In the genomic region with DNA sequence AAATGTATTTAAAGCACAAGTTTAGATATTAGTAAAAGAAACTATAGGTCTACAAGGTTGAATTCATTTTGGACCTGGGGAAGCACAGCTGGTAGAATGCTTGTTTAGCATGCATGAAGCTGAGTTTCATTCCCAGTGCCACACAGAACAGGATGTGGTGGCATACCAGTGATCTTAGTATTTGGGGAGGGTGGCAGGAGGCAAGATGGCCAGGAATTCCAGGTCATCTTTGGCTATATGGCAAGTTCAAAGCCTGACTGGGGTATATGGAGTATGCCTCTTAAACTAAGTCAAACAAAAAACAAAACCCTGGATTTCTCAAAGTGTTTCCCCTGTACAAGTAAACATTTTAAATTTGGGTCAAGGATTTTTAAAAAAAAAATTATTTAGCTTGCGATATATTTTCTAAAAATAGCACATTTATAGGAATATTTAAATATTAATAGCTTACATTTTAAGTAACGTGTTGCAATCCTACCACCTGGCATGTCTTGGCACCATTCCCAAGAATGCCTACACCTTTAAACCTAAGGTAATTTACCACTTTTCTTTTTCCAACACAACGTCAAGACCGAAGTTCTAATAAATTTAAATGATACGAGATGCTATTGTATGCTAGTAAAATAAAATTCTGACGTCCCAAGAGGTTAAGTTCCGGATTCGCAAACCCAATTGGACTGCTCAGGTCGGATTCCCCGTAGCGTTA, we compare ENCODE assay signal across 8 mouse cellular contexts. TPM values are rescaled to one million over a fixed set of nuclear protein-coding genes. Genes with fewer than 3 reads are reported as not detected.
DNase-seq lines count a peak whose midpoint lies in the region; ATAC-seq lines count a peak whose summit lies in the region.

No protein-coding gene starts in this region.

- DNase-seq in cerebellum, adult 8-10 months: peak; percentile 36
- no peak for DNase-seq in liver, embryonic 11.5 days (ENCODE audit: low spot score)
- no peak for DNase-seq in natural killer cell, adult 2 months (ENCODE audit: low spot score in 2 of 2)
- no peak for DNase-seq in right cerebral cortex, postnatal 36 days (ENCODE audit: low spot score in 2 of 2)
- no peak for DNase-seq in MN1 (ENCODE audit: low spot score)

- peaks cover 16% of the 10 kb centered on the region for H3K9me3 ChIP-seq in megakaryocyte, embryonic 14.5 days
- H3K9me3 ChIP-seq in heart, embryonic 16.5 days (replicated peaks; ENCODE audit: control insufficient read depth, low read length): peaks cover 9% of the 10 kb centered on the region; the same call in 1 of the 2 replicates
- no peaks in the 10 kb centered on the region for H3K9me3 ChIP-seq in liver, embryonic 11.5 days (ENCODE audit: control insufficient read depth, low read length)

- H3K4me3 ChIP-seq in megakaryocyte, embryonic 14.5 days (replicated peaks): peak overlapping the region; percentile 98
- peak overlapping the region; percentile 77 for H3K4me3 ChIP-seq in heart, embryonic 16.5 days (ENCODE audit: low read length)
- peak overlapping the region; percentile 97 for H3K4me3 ChIP-seq in liver, embryonic 11.5 days (ENCODE audit: low read depth, low read length)

- ATAC-seq in megakaryocyte, adult 5-6 weeks (ENCODE audit: poor library complexity, severe bottlenecking): no peak
- ATAC-seq in heart, embryonic 16.5 days (replicated peaks; ENCODE audit: extremely low read depth, insufficient read depth, low FRiP score): no peak
- no peak for ATAC-seq in liver, embryonic 11.5 days (replicated peaks; ENCODE audit: low FRiP score)

- 4% methylated on average over 11 of the region's 11 CpGs for WGBS in heart, embryonic 16.5 days
- 9% methylated on average over 11 of the region's 11 CpGs for WGBS in liver, embryonic 11.5 days

- no peaks in the 10 kb centered on the region for H3K27me3 ChIP-seq in megakaryocyte, embryonic 14.5 days (replicated peaks)
- H3K27me3 ChIP-seq in heart, embryonic 16.5 days (ENCODE audit: control insufficient read depth, insufficient read depth, low read length): no peaks in the 10 kb centered on the region
- no peaks in the 10 kb centered on the region for H3K27me3 ChIP-seq in liver, embryonic 11.5 days (replicated peaks; ENCODE audit: control insufficient read depth, insufficient read depth, low read length)

- peaks cover 7% of the 10 kb centered on the region for H3K36me3 ChIP-seq in megakaryocyte, embryonic 14.5 days (replicated peaks; ENCODE audit: low read length)
- H3K36me3 ChIP-seq in heart, embryonic 16.5 days (ENCODE audit: control insufficient read depth, insufficient read depth): no peaks in the 10 kb centered on the region
- H3K36me3 ChIP-seq in liver, embryonic 11.5 days (ENCODE audit: control insufficient read depth, insufficient read depth, low read length): no peaks in the 10 kb centered on the region

- H3K4me2 ChIP-seq in heart, embryonic 16.5 days (ENCODE audit: low read depth, low read length): peak overlapping the region; percentile 81
- peak overlapping the region; percentile 86 for H3K4me2 ChIP-seq in liver, embryonic 11.5 days

- H3K27ac ChIP-seq in heart, embryonic 16.5 days (ENCODE audit: low read length): peak overlapping the region; percentile 98
- H3K27ac ChIP-seq in liver, embryonic 11.5 days (ENCODE audit: low read depth, low read length): peak overlapping the region; percentile 67

- H3K4me1 ChIP-seq in megakaryocyte, embryonic 14.5 days: peaks cover 31% of the 10 kb centered on the region
- H3K4me1 ChIP-seq in heart, embryonic 16.5 days (ENCODE audit: control insufficient read depth, insufficient read depth, low read length): peaks cover 19% of the 10 kb centered on the region
- H3K4me1 ChIP-seq in liver, embryonic 11.5 days (replicated peaks; ENCODE audit: control insufficient read depth, insufficient read depth, low read length): peaks cover 18% of the 10 kb centered on the region

- peak overlapping the region; percentile 89 for H3K9ac ChIP-seq in heart, embryonic 16.5 days (ENCODE audit: low read length)
- H3K9ac ChIP-seq in liver, embryonic 11.5 days (ENCODE audit: low read depth, low read length): peak overlapping the region; percentile 74

RNA-seq across cellular contexts. Expression of gene Otud4, which starts 1.3 kb away (rescaled TPM):
- polyA plus RNA-seq in megakaryocyte, embryonic 14.5 days (2012; ENCODE audit: insufficient read depth, low replicate concordance): 0.46 and 0.87 TPM in 2 replicates
- 29.2 and 38.7 TPM in 2 replicates for total RNA-seq in megakaryocyte, adult 5-6 weeks (2015)
- total RNA-seq in megakaryocyte, adult 5-6 weeks (2017): 31.4 and 36.5 TPM in 2 replicates
- 11.8 and 14.4 TPM in 2 replicates for polyA plus RNA-seq in heart, embryonic 16.5 days (2015; fragmentation: Nextera tagmentation; extraction: Ambion mirVana)
- 26.3 and 27.1 TPM in 2 replicates for polyA plus RNA-seq in liver, embryonic 11.5 days (2014; fragmentation: Nextera tagmentation; extraction: Ambion mirVana)
